Mouse (Mus musculus): ENCODE data around the gene Ncapg. TPM values are rescaled to one million over a fixed set of nuclear protein-coding genes. Genes with fewer than 3 reads are reported as not detected.

Ncapg gene
- total RNA-seq, 2 experiments from 2014 or later = 1.7 to 1.8 TPM

DNA sequence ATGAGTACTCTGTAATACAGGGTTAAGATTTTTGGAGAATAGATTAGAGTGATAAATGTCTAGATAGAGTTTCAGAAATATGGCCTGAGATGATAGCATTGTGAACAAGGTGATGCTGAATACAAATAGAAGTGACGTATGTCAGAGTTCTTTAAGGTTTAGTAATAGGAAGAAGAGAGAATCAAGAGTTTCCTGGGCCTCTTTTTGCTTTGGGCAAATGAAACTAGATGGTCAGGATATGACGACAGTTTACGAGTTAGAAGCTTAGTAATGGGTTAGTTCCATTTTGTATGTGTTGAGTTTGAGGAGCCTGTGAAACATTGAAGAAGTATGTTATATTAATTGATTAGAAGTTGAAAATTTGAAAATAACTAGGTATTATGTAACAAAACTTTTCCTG lies 16.5 kb downstream of the Ncapg start:
- DNase-seq = no peak
- intact Hi-C loops (cut with DNase I; ENCODE audit: low total_unique reads) = no loop called here

DNA sequence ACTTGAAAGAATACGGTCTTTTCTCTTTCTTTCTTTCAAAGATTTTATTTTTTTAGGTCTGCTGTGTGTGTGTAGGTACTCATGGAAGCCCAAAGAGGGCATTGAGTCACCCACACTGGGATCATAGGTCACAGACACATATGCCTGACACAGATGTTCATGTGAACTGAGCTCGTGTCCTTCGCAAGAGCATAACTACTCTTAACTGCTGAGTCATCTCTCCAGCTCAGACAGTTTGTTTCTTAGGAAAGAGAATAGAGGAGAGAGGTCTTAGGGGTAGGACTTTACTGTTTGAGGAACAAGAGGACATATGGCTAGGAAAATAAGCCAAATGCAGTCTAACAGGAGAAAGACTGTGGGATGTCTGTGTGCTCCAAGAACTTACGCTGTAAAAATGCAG lies 19.4 kb downstream of the Ncapg start:
- DNase-seq = no peak
- intact Hi-C loops (cut with DNase I; ENCODE audit: low total_unique reads) = no loop called here

DNA sequence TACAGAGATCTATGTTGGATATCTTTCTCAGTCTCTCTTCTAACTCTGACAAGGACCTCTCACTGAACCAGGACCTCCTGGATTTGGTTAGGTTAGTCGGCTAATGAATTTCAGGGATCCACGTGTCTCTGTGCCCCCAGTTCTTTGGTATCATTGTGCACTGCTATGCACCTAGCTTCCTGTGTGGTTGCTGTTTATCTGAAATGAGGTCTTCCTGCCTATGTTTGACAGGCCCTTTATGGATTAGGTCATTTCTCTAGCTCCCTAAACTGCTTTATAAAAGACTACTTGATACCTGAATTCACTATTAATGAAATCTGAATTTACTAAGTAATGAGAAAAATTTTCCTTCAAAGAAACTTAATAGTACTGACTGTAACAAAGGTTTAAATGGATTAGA lies 21.1 kb downstream of the Ncapg start:
- DNase-seq = no peak
- intact Hi-C loops (cut with DNase I; ENCODE audit: low total_unique reads) = no loop called here

DNA sequence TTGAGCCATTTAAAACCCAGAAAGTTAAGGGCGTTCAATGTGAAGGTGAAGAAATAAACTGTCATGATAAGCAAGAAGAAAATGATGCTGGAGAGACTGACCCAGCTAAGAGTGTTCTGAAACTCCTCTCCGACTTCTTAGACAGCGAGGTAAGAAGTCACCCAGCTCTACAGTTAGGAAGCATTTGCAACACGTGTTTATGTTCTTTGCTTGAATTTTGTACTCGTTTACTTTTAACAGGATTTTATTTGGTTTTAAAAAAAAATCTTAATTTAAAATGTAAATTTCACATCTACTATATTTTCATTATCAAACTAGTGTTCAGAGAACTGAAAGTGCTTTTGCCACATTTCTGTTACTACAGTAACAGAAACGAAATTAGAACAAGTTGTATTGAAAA lies 22.0 kb downstream of the Ncapg start:
- no peak for DNase-seq
- intact Hi-C loops (cut with DNase I; ENCODE audit: low total_unique reads) = no loop called here

DNA sequence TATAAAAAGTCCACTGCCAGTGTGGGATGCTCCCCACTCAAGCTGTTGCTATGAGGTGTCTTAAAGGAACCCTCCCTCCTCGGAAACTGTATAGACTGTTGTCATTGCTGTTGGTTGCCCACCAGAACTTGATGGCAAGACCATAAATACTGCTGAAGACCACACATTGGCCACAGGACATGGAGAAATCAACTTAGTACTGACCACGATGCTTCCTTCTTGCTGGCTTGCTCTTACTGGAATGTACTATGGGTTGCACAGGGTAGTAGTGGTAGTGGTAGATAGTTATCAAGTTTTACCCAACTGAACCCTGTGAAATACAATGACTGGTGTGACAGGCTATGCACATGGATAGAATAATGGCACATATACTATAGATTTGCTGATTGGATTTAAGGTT lies 37.1 kb downstream of the Ncapg start:
- no peak for DNase-seq
- intact Hi-C loops (cut with DNase I; ENCODE audit: low total_unique reads) = no loop called here

DNA sequence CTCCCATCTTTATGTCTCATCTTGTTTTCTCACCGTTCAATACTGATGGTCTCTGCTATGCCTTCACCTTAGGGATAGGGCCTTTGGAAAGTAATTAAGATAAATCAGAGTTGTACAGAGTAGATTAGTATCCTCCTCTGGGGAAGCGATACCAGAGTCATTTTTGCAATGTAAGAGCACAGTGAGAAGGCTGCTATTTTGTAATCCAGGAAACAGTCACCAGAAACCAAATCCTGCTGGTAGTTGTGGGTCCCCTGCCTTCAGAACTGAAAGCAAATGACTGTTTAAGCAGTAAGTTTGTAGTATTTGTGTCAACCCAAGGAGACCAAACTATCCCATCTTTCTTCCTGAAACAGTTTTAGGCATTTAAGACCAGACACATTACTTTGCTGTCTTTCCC lies 39.9 kb downstream of the Ncapg start:
- intact Hi-C loops (cut with DNase I; ENCODE audit: low total_unique reads) = no loop called here
- no peak for DNase-seq

DNA sequence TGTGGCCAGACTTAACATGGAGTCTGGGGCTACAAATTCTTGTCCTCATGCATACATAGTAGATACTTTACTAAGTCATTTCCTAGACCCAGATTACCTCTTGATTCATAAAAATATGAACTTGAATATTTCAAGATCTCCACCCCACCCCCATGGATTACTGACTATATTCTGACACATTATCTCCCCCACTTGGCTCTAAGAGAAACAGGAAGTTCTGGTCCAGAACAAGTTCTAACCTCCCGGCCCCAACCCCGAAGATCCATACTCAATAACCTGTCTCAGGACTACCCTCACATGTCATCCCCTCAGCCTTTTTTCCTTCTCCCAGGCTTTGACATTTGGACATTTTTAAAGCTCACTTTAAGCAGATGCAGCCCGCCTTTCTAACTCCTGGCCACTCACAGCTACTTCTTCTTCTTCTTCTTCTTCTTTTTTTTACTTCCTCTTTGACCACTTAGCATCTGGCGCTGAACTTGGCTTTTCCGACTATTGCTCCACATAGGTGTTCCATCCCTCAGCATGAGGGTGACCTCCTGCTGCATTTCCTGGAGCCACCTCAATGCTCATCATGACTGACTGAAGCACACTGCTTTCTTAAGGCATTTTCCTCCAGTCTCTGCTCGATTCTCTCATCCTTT lies 49.2 kb downstream of the Ncapg start:
- intact Hi-C loops (cut with DNase I; ENCODE audit: low total_unique reads) = no loop called here
- no peak for DNase-seq

DNA sequence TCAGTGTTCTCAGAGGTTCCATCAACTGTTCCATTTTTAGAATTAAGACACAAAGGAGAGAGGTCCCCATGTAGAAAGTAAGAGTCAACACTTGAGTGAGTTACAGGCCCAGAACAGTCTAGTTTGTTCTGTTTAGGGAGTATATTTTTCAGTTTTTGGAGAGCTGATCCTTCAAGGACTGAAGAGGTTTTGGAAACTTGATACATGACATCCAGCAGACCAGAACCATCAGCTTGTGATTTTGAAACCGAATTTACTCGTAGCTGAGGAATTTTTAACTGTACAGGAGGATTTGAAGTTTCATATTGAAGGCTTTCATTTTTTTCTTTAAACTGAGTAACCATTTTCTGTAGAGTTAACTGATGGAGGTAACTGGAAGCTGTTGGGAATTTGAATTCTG lies 64.0 kb downstream of the Ncapg start:
- no peak for DNase-seq

DNA sequence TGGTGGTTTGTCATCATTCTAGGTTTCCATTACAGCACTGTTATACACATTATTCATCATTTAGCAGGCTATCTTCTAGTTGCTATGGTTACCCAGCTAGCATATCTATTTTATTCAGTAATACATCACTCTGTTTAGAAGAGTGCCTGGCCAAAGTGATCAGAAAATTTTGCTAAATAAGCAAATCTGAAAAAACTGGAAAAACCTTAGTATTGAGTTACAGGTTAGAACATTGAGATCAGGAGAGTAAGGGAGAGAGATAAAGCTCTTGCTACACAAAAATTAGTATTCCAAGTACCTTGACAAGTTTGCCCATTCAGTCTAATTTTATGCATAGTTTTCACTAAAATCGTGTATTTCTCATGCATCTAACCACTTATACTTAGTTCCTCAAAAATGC lies 68.2 kb downstream of the Ncapg start:
- no peak for DNase-seq
- intact Hi-C loops (cut with DNase I; ENCODE audit: low total_unique reads) = no loop called here

More for the DNA sequence above, 64.0 kb downstream of the Ncapg start:
- intact Hi-C loops (cut with DNase I; ENCODE audit: low total_unique reads) = no loop called here

Other genes starting within 250 kb of the Ncapg start
- 100 to 1,000 TPM; 101 to 112 TPM for gene Qdpr, start 219.7 kb upstream of the Ncapg start, total RNA-seq (2021)
- gene Clrn2, start 216.2 kb upstream of the Ncapg start, total RNA-seq (2021) = not detected
- 10 to 100 TPM; 72.6 to 76.4 TPM for gene Lap3, start 176.5 kb upstream of the Ncapg start, total RNA-seq (2021)
- gene Med28, start 149.7 kb upstream of the Ncapg start, total RNA-seq (2021) = 10 to 100 TPM; 38.4 to 42.2 TPM
- gene Fam184b, start 30.3 kb upstream of the Ncapg start, total RNA-seq (2021) = 1 to 10 TPM in 1 of 2 experiments, under 1 TPM in 1; 0.51 to 1.2 TPM
- 10 to 100 TPM in 1 of 2 experiments, 1 to 10 TPM in 1; 8.1 to 10.3 TPM for gene Lcorl, start 187.7 kb downstream of the Ncapg start, total RNA-seq (2021)